In the genomic region with DNA sequence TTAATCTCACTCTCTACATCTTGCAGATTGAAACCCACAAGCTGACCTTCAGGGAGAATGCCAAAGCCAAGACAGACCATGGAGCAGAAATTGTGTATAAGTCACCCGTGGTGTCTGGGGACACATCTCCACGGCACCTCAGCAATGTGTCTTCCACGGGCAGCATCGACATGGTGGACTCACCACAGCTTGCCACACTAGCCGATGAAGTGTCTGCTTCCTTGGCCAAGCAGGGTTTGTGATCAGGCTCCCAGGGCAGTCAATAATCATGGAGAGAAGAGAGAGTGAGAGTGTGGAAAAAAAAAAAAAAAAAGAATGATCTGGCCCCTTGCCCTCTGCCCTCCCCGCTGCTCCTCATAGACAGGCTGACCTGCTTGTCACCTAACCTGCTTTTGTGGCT, we compare ENCODE assay signal across 29 mouse cellular contexts.
"Had no signal": no experiment of that assay in that cellular context is flagged by ENCODE, and none has a peak within 500 bp of the region (broad histone marks: within the 10 kb centered on the region; RNA-seq: fewer than 3 reads in every experiment).

No protein-coding gene starts in this region.

- H3K36me3 ChIP-seq: intestine, embryonic 15.5 days had no signal

- H3K4me1 ChIP-seq: hindbrain, embryonic 12.5 days; hindbrain, embryonic 13.5 days; hindbrain, embryonic 15.5 days had no signal

- H3K4me3 ChIP-seq: heart, embryonic 12.5 days; heart, embryonic 13.5 days; heart, embryonic 15.5 days; hindbrain, embryonic 10.5 days; hindbrain, embryonic 12.5 days; hindbrain, embryonic 13.5 days; hindbrain, embryonic 15.5 days; intestine, embryonic 15.5 days; kidney, embryonic 15.5 days; left cerebral cortex, adult 2 months had no signal

- H3K9me3 ChIP-seq: heart, embryonic 12.5 days; heart, embryonic 13.5 days; heart, embryonic 15.5 days; hindbrain, embryonic 12.5 days; hindbrain, embryonic 13.5 days; hindbrain, embryonic 15.5 days; intestine, embryonic 15.5 days; kidney, embryonic 15.5 days had no signal

- H3K27me3 ChIP-seq: heart, embryonic 13.5 days; heart, embryonic 15.5 days; hindbrain, embryonic 12.5 days; hindbrain, embryonic 13.5 days; hindbrain, embryonic 15.5 days; intestine, embryonic 15.5 days; kidney, embryonic 15.5 days had no signal

- H3K27ac ChIP-seq: heart, embryonic 13.5 days; heart, embryonic 15.5 days; hindbrain, embryonic 10.5 days; hindbrain, embryonic 12.5 days; hindbrain, embryonic 13.5 days; hindbrain, embryonic 14.5 days; hindbrain, embryonic 15.5 days; hindbrain, postnatal 0 days; intestine, embryonic 15.5 days; kidney, embryonic 15.5 days; kidney, postnatal 0 days had no signal

- H3K9ac ChIP-seq: heart, embryonic 12.5 days; heart, embryonic 13.5 days; heart, embryonic 15.5 days; hindbrain, embryonic 12.5 days; hindbrain, embryonic 13.5 days; hindbrain, embryonic 14.5 days; hindbrain, embryonic 15.5 days; intestine, embryonic 15.5 days; kidney, embryonic 15.5 days had no signal

- DNase-seq: heart, postnatal 10 days; heart, postnatal 14 days; heart, postnatal 36 days; heart, postnatal 4 days; kidney, adult 11 months; kidney, adult 18-20 months; kidney, adult 2 months; kidney, adult 8-10 months; kidney, adult 9 months; kidney, postnatal 10 days; kidney, postnatal 14 days; kidney, postnatal 25 days; kidney, postnatal 36 days; kidney, postnatal 4 days; layer of hippocampus, adult 9-11 months; layer of hippocampus, postnatal 36 days had no signal
